Mouse (Mus musculus) G1E (cell line): ENCODE measurements at regions not wholly inside any gene's neighbourhood (a gene's known extent, or its start where the extent isn't known, plus 50 kb on each side); places are given as distances from the start of the nearest gene placed in this dataset.

Experiments used
- CTCF ChIP-seq: IDR thresholded peaks from 2 replicates; pipeline ENCODE4 v1.5.1; 2012; ENCODE audit warnings: low read depth, low read length, inconsistent platforms, mixed read lengths
- GATA1 ChIP-seq: IDR thresholded peaks from 2 replicates; pipeline ENCODE4 v1.6.1; 2012; ENCODE audit warnings: borderline replicate concordance, low read length, inconsistent platforms, mixed read lengths
- GATA2 ChIP-seq: IDR thresholded peaks from 2 replicates; pipeline ENCODE4 v1.6.1; 2012; ENCODE audit warnings: low read depth, low read length, inconsistent platforms, borderline replicate concordance
- POLR2AphosphoS5 ChIP-seq: IDR thresholded peaks from 2 replicates; pipeline ENCODE4 v1.6.1; 2012; ENCODE audit warnings: low read depth, low read length, inconsistent platforms; ENCODE audit not compliant: insufficient replicate concordance
- TAL1 ChIP-seq: conservative IDR thresholded peaks from 2 replicates; pipeline ENCODE4 v1.6.1; 2012; ENCODE audit warnings: low read depth, low read length, inconsistent platforms, mixed read lengths

GRCm38 (mm10) chr1:184353832-184354449, 319.8 kb upstream of the 1700056E22Rik start:
- TF ChIP-seq CTCF: no peak
- no peak for TF ChIP-seq TAL1
- no peak for TF ChIP-seq GATA2
- no peak for TF ChIP-seq GATA1
- TF ChIP-seq POLR2AphosphoS5: no peak
